Mouse (Mus musculus): ENCODE results near the gene 2810004N23Rik.

DNA sequence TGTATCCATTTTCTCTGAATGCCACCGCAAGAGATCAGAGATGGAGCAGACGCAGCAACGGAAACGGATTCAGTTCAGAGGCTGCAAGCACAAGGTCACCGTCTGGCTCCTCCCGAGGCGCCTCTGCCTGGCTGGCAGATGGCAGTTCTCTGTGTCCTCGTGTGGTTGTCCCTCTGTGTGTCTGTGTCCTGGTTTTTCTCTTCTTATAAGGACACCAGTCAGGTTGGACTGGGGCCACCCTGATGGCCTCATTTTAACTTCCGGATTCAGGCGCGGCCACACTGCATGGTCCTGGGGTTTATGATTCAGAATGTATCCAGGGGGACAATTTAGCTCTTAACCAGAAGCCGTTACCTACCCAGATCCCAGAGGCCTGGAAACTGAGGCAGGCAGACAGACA is 47.0 kb downstream of the 2810004N23Rik start:
- TF ChIP-seq CTCF (IDR thresholded peaks at IDR 0.05; ENCODE audit: borderline replicate concordance, insufficient read depth, low read depth, low read length) (no peak), POLR2A (IDR thresholded peaks at IDR 0.05; ENCODE audit: borderline replicate concordance, insufficient read depth, low read length) (no peak)

Data from cerebellum, adult 2 months (tissue).